Mouse (Mus musculus) liver, adult 2 months (tissue): ENCODE measurements at regions not wholly inside any gene's neighbourhood (a gene's known extent, or its start where the extent isn't known, plus 50 kb on each side); places are given as distances from the start of the nearest gene placed in this dataset.

Experiments used
- DNase-seq: peaks from one replicate; pipeline ENCODE4 v3.0.0-alpha.2; 2011; ENCODE audit warnings: low read depth, low spot score; ENCODE audit errors: extremely low read depth
- H3K27ac ChIP-seq: fragments of 200-500 bp; replicated peaks from 2 replicates; pipeline ENCODE4 v1.5.1; 2012; ENCODE audit warnings: low read depth, mild to moderate bottlenecking, control low read depth, inconsistent platforms, low read length; ENCODE audit not compliant: insufficient read depth
- H3K27me3 ChIP-seq: fragments of 200-500 bp; 2 replicates; pipeline ENCODE4 v1.6.1; 2012; ENCODE audit warnings: mild to moderate bottlenecking, moderate library complexity, low read length, inconsistent platforms; ENCODE audit not compliant: control insufficient read depth, insufficient read depth
- H3K36me3 ChIP-seq: fragments of 200-500 bp; 2 replicates; pipeline ENCODE4 v1.6.1; 2012; ENCODE audit warnings: low read length, inconsistent platforms; ENCODE audit not compliant: control insufficient read depth, insufficient read depth
- H3K4me1 ChIP-seq: fragments of 200-500 bp; 2 replicates; pipeline ENCODE4 v1.6.1; 2011; ENCODE audit warnings: low read length; ENCODE audit not compliant: control insufficient read depth, insufficient read depth
- H3K4me3 ChIP-seq: fragments of 200-500 bp; 2 replicates; pipeline ENCODE4 v1.5.1; 2011; ENCODE audit warnings: low read depth, mild to moderate bottlenecking, control low read depth, low read length, moderate library complexity; ENCODE audit not compliant: insufficient read depth
- H3K79me2 ChIP-seq: fragments of 200-500 bp; 2 replicates; pipeline ENCODE4 v1.6.1; 2012; ENCODE audit warnings: inconsistent platforms, mild to moderate bottlenecking, low read length, moderate library complexity; ENCODE audit not compliant: control insufficient read depth, insufficient read depth
- H3K9ac ChIP-seq: fragments of 200-500 bp; 2 replicates; pipeline ENCODE4 v1.6.1; 2012; ENCODE audit warnings: low read depth, mild to moderate bottlenecking, control low read depth, inconsistent platforms, low read length
- CTCF ChIP-seq: fragments of 200-500 bp; IDR thresholded peaks from 2 replicates; pipeline ENCODE4 v1.5.1; 2011; ENCODE audit warnings: low read depth, low read length, control low read depth
- POLR2A ChIP-seq: fragments of 200-500 bp; IDR thresholded peaks from 2 replicates; pipeline ENCODE4 v1.6.1; 2011; ENCODE audit warnings: low read length, control low read depth; ENCODE audit not compliant: insufficient read depth; ENCODE audit errors: extremely low read depth
- WGBS: fragments of 180-500 bp; shearing (Covaris S2); methylation state at CpG from one replicate; pipeline ENCODE4 v1.1.7; 2018; 5-methylcytosine and 5-hydroxymethylcytosine counted together

DNA sequence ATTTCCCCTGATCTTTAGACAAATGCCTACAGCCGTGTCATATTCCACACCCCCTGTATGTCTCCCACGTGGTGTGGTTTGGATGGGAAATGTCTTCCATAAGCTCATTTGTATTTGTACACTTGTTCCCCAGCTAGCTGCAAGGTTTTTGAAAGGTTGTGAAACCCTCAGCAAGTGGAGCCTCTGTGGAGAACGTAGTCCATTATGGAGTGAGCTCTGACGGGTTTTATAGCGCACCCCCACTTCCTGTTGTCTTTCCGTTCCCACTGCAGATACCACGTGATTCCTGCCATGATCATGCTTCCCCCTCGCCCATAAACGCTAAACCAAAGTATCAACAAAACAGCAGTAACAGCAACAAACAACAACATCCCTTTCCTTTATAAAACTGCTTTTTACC lies 145.6 kb upstream of the Fn1 start:
- no peak for TF ChIP-seq POLR2A
- TF ChIP-seq CTCF, result no peak
- H3K9ac ChIP-seq, result no peak overlapping the region
- 73% methylated on average over 9 of the region's 9 CpGs for whole genome bisulfite sequencing
- H3K27me3 ChIP-seq, result no peaks in the 10 kb centered on the region
- no peak overlapping the region for H3K27ac ChIP-seq
- no peak for DNase-seq
- H3K4me3 ChIP-seq, result no peak overlapping the region
- no peaks in the 10 kb centered on the region for H3K79me2 ChIP-seq
- H3K4me1 ChIP-seq, result no peaks in the 10 kb centered on the region
- H3K36me3 ChIP-seq, result no peaks in the 10 kb centered on the region

DNA sequence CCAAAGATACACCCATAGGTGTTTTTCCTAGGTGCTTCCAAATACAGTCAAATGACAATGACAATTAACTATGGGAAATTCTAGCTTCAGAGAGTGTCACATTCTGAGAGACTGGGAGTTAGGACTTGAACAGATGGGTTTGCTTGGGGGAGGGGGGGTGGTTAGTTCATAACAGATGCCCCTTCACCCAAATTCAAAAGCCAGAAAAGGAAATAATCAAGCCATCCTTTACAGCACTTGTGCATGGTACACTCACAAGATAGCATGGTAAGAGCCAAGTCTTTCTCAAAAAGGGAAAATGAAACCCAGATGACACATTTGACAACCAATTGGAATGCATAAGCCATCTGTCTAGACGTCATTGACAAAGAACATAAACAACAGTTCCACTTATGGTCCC lies 135.4 kb upstream of the Fn1 start:
- DNase-seq, result no peak
- 69% methylated on average over 1 of the region's 1 CpGs for WGBS
- Histone ChIP-seq H3K27me3 (no peaks in the 10 kb centered on the region), H3K4me3 (no peak overlapping the region), H3K79me2 (no peaks in the 10 kb centered on the region), H3K9ac (no peak overlapping the region), H3K36me3 (no peaks in the 10 kb centered on the region), H3K4me1 (no peaks in the 10 kb centered on the region), H3K27ac (no peak overlapping the region)
- TF ChIP-seq CTCF (no peak), POLR2A (no peak)

DNA sequence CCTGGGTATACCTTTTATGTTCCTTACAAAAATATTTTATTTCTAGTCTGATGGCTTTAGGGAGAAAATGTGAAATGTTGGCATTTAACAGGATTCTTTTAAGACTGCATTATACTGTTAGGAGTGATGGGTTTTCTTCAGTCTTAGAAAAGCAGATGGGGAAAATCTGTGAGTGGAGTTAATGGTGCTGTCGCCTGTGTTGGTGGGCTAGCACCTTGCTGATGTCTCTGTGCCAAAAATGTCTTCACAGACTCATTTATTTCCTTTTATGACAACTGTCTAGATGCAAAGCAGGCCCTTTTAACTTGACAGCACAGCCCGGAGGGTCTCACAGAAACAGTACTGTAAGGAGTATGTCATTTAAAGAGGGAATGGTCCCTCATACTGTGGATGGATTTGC lies 131.9 kb upstream of the Fn1 start:
- 91% methylated on average over 2 of the region's 2 CpGs for WGBS

DNA sequence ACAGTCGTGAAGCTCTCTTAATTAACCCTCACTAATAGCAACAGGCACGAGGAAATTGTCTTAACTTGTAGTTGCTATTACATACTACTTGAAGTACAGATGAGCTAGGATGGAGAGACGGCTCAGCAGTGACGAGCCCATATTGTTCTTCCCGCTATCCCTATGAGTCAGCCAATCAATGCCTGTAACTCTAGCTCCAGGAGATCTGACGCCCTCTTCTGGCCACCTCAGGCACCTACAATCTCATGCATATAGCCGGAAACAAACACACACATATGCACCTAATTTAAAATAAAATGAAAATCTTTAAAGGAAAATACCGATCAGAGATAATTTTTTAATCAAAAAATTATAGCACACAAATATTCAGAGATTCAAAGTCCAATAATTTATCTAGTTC lies 125.3 kb upstream of the Fn1 start:
- TF ChIP-seq CTCF, result no peak; the same call in 1 of the 2 replicates
- TF ChIP-seq POLR2A, result no peak
- Histone ChIP-seq H3K27me3 (no peaks in the 10 kb centered on the region), H3K4me3 (no peak overlapping the region), H3K79me2 (no peaks in the 10 kb centered on the region), H3K36me3 (no peaks in the 10 kb centered on the region), H3K9ac (no peak overlapping the region), H3K4me1 (no peaks in the 10 kb centered on the region), H3K27ac (no peak overlapping the region)
- WGBS, result 91% methylated on average over 8 of the region's 8 CpGs
- DNase-seq, result no peak

More for the DNA sequence above, 131.9 kb upstream of the Fn1 start:
- no peak overlapping the region for H3K9ac ChIP-seq
- DNase-seq, result no peak
- H3K4me1 ChIP-seq, result no peaks in the 10 kb centered on the region
- TF ChIP-seq POLR2A, result no peak
- no peak for TF ChIP-seq CTCF
- H3K27ac ChIP-seq, result no peak overlapping the region
- H3K27me3 ChIP-seq, result no peaks in the 10 kb centered on the region
- no peaks in the 10 kb centered on the region for H3K36me3 ChIP-seq
- no peak overlapping the region for H3K4me3 ChIP-seq
- no peaks in the 10 kb centered on the region for H3K79me2 ChIP-seq

DNA sequence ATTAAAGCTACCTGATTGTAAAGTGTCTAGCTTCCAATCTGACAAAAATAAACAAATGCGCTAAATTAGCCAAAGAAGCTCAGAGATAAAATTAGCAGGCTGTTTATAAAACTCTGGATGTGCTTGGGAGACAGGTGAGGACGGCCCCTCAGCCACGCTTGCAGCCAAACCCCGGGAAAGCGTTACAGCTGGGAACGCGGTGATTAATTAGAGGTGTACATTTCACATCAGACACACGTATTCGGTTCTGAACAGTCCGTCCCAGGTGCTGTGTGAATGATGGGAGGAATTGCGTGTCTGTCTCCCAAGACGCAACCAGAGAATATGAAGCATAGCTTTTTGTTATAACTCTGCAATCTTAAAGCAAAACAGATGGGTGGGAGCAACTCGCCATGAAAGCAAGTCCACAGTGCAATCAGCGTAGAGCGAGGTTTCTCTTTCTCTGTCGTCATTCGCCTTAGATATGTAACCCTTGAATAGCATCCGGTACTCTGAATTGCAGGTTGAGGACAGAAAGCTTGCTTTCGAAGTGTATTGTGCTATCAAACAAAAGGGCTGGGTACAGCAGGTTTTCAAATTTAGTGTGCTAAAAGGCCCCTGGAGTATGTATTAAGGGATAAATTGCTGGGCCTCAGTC lies 123.0 kb upstream of the Fn1 start:
- H3K36me3 ChIP-seq, result no peaks in the 10 kb centered on the region
- no peaks in the 10 kb centered on the region for H3K27me3 ChIP-seq
- TF ChIP-seq CTCF (no peak), POLR2A (no peak)
- DNase-seq, result no peak
- no peaks in the 10 kb centered on the region for H3K4me1 ChIP-seq
- H3K79me2 ChIP-seq, result no peaks in the 10 kb centered on the region
- WGBS, result 91% methylated on average over 19 of the region's 19 CpGs
- H3K4me3 ChIP-seq, result no peak overlapping the region
- H3K27ac ChIP-seq, result no peak overlapping the region
- H3K9ac ChIP-seq, result no peak overlapping the region

DNA sequence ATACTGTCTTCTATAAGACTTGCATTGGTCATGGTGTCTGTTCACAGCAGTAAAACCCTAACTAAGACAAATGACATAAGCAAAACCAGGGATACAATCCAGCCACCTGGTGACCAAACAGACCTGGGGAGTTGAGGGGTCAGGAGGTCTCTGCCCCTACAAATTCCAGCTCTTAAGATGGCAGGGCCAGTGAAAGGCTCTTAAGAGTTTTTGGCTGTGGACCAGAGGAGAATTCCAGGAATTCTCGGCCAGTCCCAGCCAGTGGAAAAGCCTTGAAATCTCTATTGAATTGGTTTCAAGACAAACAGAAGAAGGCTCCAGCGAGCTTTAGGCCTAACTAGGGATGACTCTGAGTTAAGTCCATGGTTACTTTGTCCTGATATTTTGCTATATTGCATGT lies 119.5 kb upstream of the Fn1 start:
- peak; percentile 14 for DNase-seq
- H3K36me3 ChIP-seq, result no peaks in the 10 kb centered on the region
- no peaks in the 10 kb centered on the region for H3K79me2 ChIP-seq
- 32% methylated on average over 2 of the region's 2 CpGs for WGBS
- H3K27me3 ChIP-seq, result no peaks in the 10 kb centered on the region
- no peaks in the 10 kb centered on the region for H3K4me1 ChIP-seq
- no peak overlapping the region for H3K4me3 ChIP-seq
- TF ChIP-seq CTCF (no peak), POLR2A (no peak)
- H3K27ac ChIP-seq, result no peak overlapping the region
- H3K9ac ChIP-seq, result no peak overlapping the region
